Mouse (Mus musculus) effector memory CD4-positive, alpha-beta T cell, adult 5 months (primary cell): ENCODE measurements around the gene Krtap4-6. TPM values are rescaled to one million over a fixed set of nuclear protein-coding genes. Genes with fewer than 3 reads are reported as not detected.

Experiments
- polyA plus RNA-seq: library from polyadenylated mRNA; unstranded; fragments of 100-300 nt; shearing (Covaris generic); gene quantifications from one replicate; pipeline ENCODE4 v1.2.1, GENCODE M21; 2017

Krtap4-6 gene
- polyA plus RNA-seq = not detected

DNA sequence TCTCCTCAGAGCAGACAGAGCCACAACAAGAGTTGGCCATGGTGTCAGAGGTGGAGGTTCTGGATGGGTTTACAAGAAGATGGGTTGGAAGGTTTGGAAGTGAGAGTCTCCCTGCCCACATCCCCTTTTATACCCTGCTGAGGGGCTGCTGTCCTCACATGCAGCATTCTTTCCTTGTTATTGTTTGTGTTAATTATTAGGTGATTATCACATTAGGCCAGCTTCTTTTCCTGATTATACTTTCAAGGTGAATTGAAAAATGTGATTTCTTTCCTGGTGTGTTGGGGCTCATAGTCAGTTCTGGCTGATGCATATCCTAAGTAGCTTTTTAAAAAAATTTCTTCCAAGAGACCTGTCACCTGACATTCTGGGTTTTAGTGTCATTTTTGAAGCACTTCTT is at the start of gene Krtap4-6:
Krtap4-6 (minus strand) TSS at position 101 of the 400 bp plus-strand sequence.

DNA sequence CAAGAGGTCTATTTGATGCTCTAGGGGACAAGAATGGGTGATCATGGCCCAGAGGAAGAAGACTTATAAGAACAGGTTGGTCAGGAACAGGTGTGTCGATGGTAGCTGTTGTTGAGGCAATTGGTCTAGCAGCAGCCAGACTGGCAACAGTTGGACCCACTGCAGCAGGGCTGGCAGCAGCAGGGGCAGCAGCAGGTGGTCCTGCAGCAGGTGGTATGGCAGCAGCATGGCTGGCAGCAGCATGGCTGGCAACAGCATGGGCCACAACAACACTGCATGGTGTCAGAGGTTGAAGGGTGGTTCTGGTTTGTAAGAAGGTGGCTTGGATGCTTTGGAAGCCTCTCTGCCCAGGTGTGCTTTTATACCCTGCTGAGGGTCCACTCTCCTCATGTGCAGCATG is 24.7 kb upstream of the Krtap4-6 start, which contains the start of gene Gm14190:
Gm14190 (minus strand) TSS at position 278 of the 400 bp plus-strand sequence.

DNA sequence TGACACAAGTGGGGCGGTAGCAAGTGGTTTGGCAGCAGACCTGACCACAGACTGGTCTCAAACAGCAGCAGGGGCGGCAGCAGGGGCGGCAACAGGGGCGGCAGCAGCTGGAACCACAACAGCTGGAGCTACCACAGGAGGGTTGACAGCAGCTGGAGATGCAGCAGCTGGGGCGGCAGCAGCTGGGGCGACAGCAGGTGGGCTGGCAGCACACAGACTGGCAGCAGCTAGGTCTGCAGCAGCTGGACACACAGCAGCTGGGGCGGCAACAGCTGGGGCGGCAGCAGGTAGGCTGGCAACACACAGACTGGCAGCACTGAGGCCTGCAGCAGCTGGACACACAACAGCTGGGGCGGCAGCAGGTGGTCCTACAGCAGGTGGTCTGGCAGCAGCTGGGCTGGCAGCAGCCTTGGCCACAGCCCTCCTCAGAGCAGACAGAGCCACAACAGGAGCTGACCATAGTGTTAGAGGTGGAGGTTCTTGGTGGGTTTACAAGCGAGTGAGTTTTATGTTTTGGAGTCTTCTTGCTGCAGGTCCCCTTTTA is 7.2 kb downstream of the Krtap4-6 start, which contains the start of gene Gm11563:
Gm11563 (minus strand) TSS at position 494 of the 544 bp plus-strand sequence.

DNA sequence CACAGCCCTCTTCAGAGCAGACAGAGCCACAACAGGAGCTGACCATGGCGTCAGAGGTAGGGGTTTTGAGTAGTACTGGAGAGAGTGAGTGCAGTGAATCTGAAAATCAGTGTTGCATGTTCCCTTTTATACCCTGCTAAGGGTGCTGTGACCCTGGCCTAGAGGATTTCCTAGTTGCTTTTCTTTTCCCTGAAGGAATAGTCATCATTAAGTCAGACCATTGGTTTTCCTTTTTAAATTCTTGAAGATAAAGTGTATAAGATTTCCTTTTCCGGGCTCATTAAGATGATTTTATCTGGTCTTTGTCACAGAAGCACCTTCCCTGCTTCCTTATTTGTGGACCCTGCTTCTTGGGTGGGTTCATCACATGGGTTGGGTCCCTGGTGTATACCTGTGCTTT is 15.6 kb downstream of the Krtap4-6 start, which contains the start of gene Gm11555:
Gm11555 (minus strand) TSS at position 101 of the 400 bp plus-strand sequence.

DNA sequence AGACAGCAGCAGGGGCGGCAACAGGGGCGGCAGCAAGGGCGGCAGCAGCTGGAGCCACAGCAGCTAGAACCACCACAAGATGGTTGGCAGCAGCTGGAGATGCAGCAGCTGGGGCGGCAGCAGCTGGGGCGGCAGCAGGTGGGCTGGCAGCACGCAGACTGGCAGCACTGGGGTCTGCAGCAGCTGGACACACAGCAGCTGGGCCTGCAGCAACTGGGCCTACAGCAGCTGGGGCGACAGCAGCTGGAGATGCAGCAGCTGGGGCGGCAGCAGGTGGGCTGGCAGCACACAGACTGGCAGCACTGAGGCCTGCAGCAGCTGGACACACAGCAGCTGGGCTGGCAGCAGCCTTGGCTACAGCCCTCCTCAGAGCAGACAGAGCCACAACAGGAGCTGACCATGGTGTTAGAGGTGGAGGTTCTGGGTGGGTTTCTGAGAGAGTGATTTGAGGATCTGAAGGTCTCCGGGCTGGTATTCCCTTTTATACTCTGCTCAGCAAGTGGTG is 22.1 kb downstream of the Krtap4-6 start, which contains the start of gene Krtap4-7:
Krtap4-7 (minus strand) TSS at position 455 of the 505 bp plus-strand sequence.

DNA sequence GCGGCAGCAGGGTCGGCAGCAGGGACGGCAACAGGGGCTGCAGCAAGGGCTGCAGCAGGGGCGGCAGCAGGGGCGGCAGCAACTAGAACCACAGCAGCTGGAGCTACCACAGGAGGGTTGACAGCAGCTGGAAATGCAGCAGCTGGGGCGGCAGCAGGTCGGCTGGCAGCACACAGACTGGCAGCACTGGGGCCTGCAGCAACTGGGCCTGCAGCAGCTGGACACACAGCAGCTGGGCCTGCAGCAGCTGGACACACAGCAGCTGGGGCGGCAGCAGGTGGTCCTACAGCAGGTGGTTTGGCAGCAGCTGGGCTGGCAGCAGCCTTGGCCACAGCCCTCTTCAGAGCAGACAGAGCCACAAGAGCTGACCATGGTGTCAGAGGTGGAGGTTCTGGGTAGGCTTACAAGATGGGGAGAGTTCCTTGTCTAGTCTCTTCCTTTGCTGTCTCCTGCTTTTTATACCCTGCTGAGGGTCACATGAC is 31.1 kb downstream of the Krtap4-6 start, which contains the start of gene Krtap4-2:
Krtap4-2 (minus strand) TSS at position 432 of the 482 bp plus-strand sequence.

DNA sequence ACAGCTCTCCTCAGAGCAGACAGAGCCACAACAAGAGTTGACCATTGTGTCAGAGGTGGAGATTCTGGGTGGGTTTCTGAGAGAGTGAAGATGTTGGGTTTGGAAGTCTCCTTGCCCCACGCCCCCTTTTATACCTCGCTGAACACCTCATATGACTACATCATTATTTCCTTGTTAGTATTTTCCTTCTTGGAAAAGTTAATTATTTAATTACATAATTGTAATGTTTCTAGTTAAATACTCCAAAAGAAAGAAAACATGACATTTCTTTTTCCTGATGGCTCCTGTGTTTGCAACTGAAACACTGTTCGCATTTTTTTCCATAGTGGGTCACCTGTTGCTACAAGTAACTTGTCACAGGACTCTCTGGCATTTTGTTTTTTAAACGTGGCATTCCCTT is 37.6 kb downstream of the Krtap4-6 start, which contains the start of gene Krtap4-1:
Krtap4-1 (minus strand) TSS at position 101 of the 400 bp plus-strand sequence.

DNA sequence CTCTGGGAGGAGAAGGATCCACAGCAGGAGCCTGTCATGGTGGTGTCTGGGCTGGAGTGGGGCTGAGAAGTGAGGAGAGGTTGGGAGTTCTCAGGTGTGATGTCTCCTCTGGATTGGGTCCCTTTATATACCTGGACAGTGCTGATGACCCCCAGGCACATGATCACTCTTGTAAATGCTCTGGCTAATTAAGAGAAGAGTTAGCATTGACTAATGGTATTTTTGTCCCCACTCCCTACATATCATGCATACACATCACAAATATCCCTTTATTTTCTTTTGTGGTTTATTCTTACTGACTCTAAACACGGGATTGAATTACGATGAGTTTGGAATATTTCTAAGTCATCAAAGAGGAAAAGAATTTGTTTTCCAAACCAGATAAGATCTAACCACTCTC is 45.4 kb downstream of the Krtap4-6 start, which contains the start of gene Gm11562:
Gm11562 (minus strand) TSS at position 101 of the 400 bp plus-strand sequence.

Other genes with a start within 250 kb of the Krtap4-6 start
- 0.26 TPM for gene Krt12, start 243.7 kb downstream of the Krtap4-6 start, polyA plus RNA-seq
- not detected for gene Krt20, start 227.8 kb downstream of the Krtap4-6 start, polyA plus RNA-seq
- not detected for gene Krt23, start 172.8 kb downstream of the Krtap4-6 start, polyA plus RNA-seq
- gene Krt39, start 144.6 kb downstream of the Krtap4-6 start, polyA plus RNA-seq = not detected
- not detected for gene Krt40, start 122.8 kb downstream of the Krtap4-6 start, polyA plus RNA-seq
- not detected for gene Krtap3-3, start 115.1 kb downstream of the Krtap4-6 start, polyA plus RNA-seq
- gene Krtap3-2, start 109.1 kb downstream of the Krtap4-6 start, polyA plus RNA-seq = not detected
- not detected for gene Gm11939, start 106.5 kb downstream of the Krtap4-6 start, polyA plus RNA-seq
- not detected for gene Krtap3-1, start 99.3 kb downstream of the Krtap4-6 start, polyA plus RNA-seq
- not detected for gene Krtap1-5, start 84.9 kb downstream of the Krtap4-6 start, polyA plus RNA-seq
- not detected for gene Krtap1-4, start 82.3 kb downstream of the Krtap4-6 start, polyA plus RNA-seq
- not detected for gene Krtap1-3, start 74.6 kb downstream of the Krtap4-6 start, polyA plus RNA-seq
- not detected for gene Krtap9-3, start 67.9 kb downstream of the Krtap4-6 start, polyA plus RNA-seq
- not detected for gene Gm11938, start 62.7 kb downstream of the Krtap4-6 start, polyA plus RNA-seq
- gene Gm11937, start 55.8 kb downstream of the Krtap4-6 start, polyA plus RNA-seq = not detected
- not detected for gene Krtap2-4, start 51.1 kb downstream of the Krtap4-6 start, polyA plus RNA-seq
- not detected for gene Gm11562, start 45.5 kb downstream of the Krtap4-6 start, polyA plus RNA-seq
- gene Krtap4-1, start 37.7 kb downstream of the Krtap4-6 start, polyA plus RNA-seq = not detected
- gene Krtap4-2, start 30.9 kb downstream of the Krtap4-6 start, polyA plus RNA-seq = not detected
- gene Krtap4-7, start 21.9 kb downstream of the Krtap4-6 start, polyA plus RNA-seq = not detected
- gene Gm11555, start 15.7 kb downstream of the Krtap4-6 start, polyA plus RNA-seq = not detected
- not detected for gene Gm11563, start 7.0 kb downstream of the Krtap4-6 start, polyA plus RNA-seq
- gene Gm14190, start 24.8 kb upstream of the Krtap4-6 start, polyA plus RNA-seq = not detected
- not detected for gene Gm14180, start 68.3 kb upstream of the Krtap4-6 start, polyA plus RNA-seq
- gene Gm11595, start 107.0 kb upstream of the Krtap4-6 start, polyA plus RNA-seq = not detected
- gene Krtap4-8, start 114.7 kb upstream of the Krtap4-6 start, polyA plus RNA-seq = not detected
- not detected for gene Krtap4-9, start 119.2 kb upstream of the Krtap4-6 start, polyA plus RNA-seq
- not detected for gene Gm11596, start 127.5 kb upstream of the Krtap4-6 start, polyA plus RNA-seq
- gene Gm11569, start 133.0 kb upstream of the Krtap4-6 start, polyA plus RNA-seq = not detected
- gene Gm11554, start 138.5 kb upstream of the Krtap4-6 start, polyA plus RNA-seq = not detected
- gene Krtap4-13, start 143.9 kb upstream of the Krtap4-6 start, polyA plus RNA-seq = not detected
- not detected for gene Gm11564, start 149.7 kb upstream of the Krtap4-6 start, polyA plus RNA-seq
- not detected for gene 2300003K06Rik, start 172.1 kb upstream of the Krtap4-6 start, polyA plus RNA-seq
- gene Krtap4-16, start 185.6 kb upstream of the Krtap4-6 start, polyA plus RNA-seq = not detected
- not detected for gene Gm11568, start 192.0 kb upstream of the Krtap4-6 start, polyA plus RNA-seq
- not detected for gene Gm11559, start 198.5 kb upstream of the Krtap4-6 start, polyA plus RNA-seq
- not detected for gene Krtap9-1, start 207.4 kb upstream of the Krtap4-6 start, polyA plus RNA-seq
- not detected for gene Gm11567, start 213.2 kb upstream of the Krtap4-6 start, polyA plus RNA-seq
- not detected for gene Krtap31-1, start 242.0 kb upstream of the Krtap4-6 start, polyA plus RNA-seq
- not detected for gene Gm11565, start 248.8 kb upstream of the Krtap4-6 start, polyA plus RNA-seq